Mouse (Mus musculus): ENCODE results near the gene Trim33. TPM values are rescaled to one million over a fixed set of nuclear protein-coding genes. Genes with fewer than 3 reads are reported as not detected.

The Trim33 gene
- polyA plus RNA-seq (2015; fragmentation: Illumina TruSeq; extraction: RNeasy Lipid Tissue Mini Kit (QIAGEN cat#74804); ENCODE audit: insufficient read depth, low replicate concordance): 58.1 TPM

DNA sequence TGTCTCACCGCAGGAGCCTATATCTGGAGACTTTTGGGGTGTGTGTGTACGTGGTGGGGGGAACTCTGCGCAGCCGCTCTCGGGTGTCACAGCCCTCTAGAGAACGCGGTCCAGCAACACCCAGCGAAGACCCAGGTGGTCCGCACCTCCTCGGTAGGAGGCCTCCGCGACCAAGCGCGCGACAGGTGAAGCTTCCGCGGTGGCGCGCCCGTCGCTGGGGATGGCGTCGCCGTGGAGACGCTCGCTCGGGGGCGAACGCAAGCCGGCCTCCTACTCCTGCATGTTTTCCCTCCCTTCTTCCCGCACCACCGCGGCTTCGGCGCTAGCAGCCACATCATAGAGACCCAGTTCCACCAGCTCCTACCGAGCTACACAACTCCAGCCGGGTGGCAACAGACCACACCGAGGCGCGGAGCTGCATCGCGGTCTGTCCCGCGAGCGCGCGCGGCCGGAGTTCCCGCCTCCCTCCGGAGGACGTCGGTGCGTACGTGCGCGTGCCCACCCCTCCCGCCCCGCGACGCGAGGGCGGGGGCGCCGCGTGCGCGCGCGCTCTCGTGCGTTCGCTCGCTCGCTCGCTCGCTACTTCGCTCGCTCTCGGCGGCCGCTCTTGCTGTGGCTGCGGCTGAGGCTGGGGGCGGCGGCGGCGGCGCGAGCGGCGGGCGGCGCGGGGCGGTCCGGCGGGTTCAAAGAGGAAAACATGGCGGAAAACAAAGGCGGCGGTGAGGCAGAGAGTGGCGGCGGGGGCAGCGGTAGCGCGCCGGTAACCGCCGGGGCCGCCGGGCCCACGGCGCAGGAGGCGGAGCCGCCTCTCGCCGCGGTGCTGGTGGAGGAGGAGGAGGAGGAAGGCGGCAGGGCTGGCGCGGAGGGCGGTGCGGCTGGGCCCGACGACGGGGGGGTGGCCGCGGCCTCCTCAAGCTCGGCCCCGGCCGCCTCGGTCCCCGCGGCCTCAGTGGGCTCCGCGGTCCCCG, at the start of gene Trim33:
Trim33 (plus strand) TSS at position 112 of the 968 bp plus-strand sequence.

Other genes with a start within 250 kb of the Trim33 start
- gene Nras, start 221.0 kb upstream of the Trim33 start, polyA plus RNA-seq (2015; fragmentation: Illumina TruSeq; extraction: RNeasy Lipid Tissue Mini Kit (QIAGEN cat#74804); ENCODE audit: insufficient read depth, low replicate concordance): 97.2 TPM
- gene Ampd1, start 205.3 kb upstream of the Trim33 start, polyA plus RNA-seq (2015; fragmentation: Illumina TruSeq; extraction: RNeasy Lipid Tissue Mini Kit (QIAGEN cat#74804); ENCODE audit: insufficient read depth, low replicate concordance): 4.2 TPM
- gene Dennd2c, start 176.7 kb upstream of the Trim33 start, polyA plus RNA-seq (2015; fragmentation: Illumina TruSeq; extraction: RNeasy Lipid Tissue Mini Kit (QIAGEN cat#74804); ENCODE audit: insufficient read depth, low replicate concordance): 3.1 TPM
- gene Bcas2, start 107.6 kb upstream of the Trim33 start, polyA plus RNA-seq (2015; fragmentation: Illumina TruSeq; extraction: RNeasy Lipid Tissue Mini Kit (QIAGEN cat#74804); ENCODE audit: insufficient read depth, low replicate concordance): 110 TPM

All from spleen, adult 10 weeks (tissue).